Mouse (Mus musculus) brain, embryonic 14.5 days (tissue): Measurements from ENCODE around the gene Neurl1a.

Source experiments
- CTCF ChIP-seq: fragments of 200-500 bp; IDR thresholded peaks from 2 replicates; pipeline ENCODE4 v1.5.1; 2012; ENCODE audit warnings: inconsistent platforms, mild to moderate bottlenecking, moderate library complexity, borderline replicate concordance; ENCODE audit not compliant: insufficient read depth, insufficient read length; ENCODE audit errors: extremely low read depth
- POLR2A ChIP-seq: fragments of 200-500 bp; IDR thresholded peaks from 2 replicates; pipeline ENCODE4 v1.6.1; 2012; ENCODE audit warnings: mild to moderate bottlenecking, inconsistent platforms, borderline replicate concordance; ENCODE audit not compliant: poor library complexity, insufficient read depth, insufficient read length, severe bottlenecking; ENCODE audit errors: extremely low read depth

GRCm38 (mm10) chr19:47210432-47210831 is 31.8 kb downstream of the Neurl1a start:
- TF ChIP-seq POLR2A (no peak), CTCF (no peak)
